Mouse (Mus musculus) embryonic facial prominence, embryonic 10.5 days (tissue): ENCODE measurements around the gene Polr2a. TPM values are rescaled to one million over a fixed set of nuclear protein-coding genes. Genes with fewer than 3 reads are reported as not detected.

Experiments used
- DNase-seq: peaks from one replicate; pipeline ENCODE4 v3.0.0-alpha.2; 2017; ENCODE audit warnings: low spot score
- H3K27ac ChIP-seq: fragments of 300-500 bp; sonication (generic); replicated peaks from 2 replicates; pipeline ENCODE4 v1.5.1; 2016; ENCODE audit warnings: mild to moderate bottlenecking
- H3K27me3 ChIP-seq: fragments of 300-500 bp; sonication (generic); replicated peaks from 2 replicates; pipeline ENCODE4 v1.6.1; 2016; ENCODE audit warnings: low read depth, mild to moderate bottlenecking; ENCODE audit not compliant: poor library complexity, severe bottlenecking
- H3K36me3 ChIP-seq: fragments of 300-500 bp; sonication (generic); replicated peaks from 2 replicates; pipeline ENCODE4 v1.6.1; 2016; ENCODE audit warnings: mild to moderate bottlenecking, moderate library complexity
- H3K4me1 ChIP-seq: fragments of 300-500 bp; sonication (generic); 2 replicates; pipeline ENCODE4 v1.6.1; 2016
- H3K4me3 ChIP-seq: fragments of 300-500 bp; sonication (generic); 2 replicates; pipeline ENCODE4 v1.5.1; 2016; ENCODE audit warnings: mild to moderate bottlenecking, moderate library complexity
- H3K9me3 ChIP-seq: fragments of 300-500 bp; sonication (generic); 2 replicates; pipeline ENCODE4 v1.6.1; 2016; ENCODE audit warnings: mild to moderate bottlenecking
- WGBS: fragments of 180-500 bp; shearing (Covaris S2); methylation state at CpG from one replicate; pipeline ENCODE4 v1.1.7; 2016; 5-methylcytosine and 5-hydroxymethylcytosine counted together
- polyA plus RNA-seq: library from polyadenylated mRNA; unstranded; fragments of >200 nt; fragmentation: Nextera tagmentation; extraction: Ambion mirVana; gene quantifications from 2 replicates; pipeline ENCODE4 v1.2.1, GENCODE M21; 2016

The Polr2a gene
- polyA plus RNA-seq, 1 experiment from 2014 or later: 31.3 TPM

GRCm38 (mm10) chr11:69777504-69778257 lies 19.2 kb upstream of the Polr2a start:
- WGBS: 67% methylated on average over 26 of the region's 26 CpGs
- H3K4me3 ChIP-seq: peak overlapping the region; percentile 17; the same call in 1 of the 2 replicates
- H3K27ac ChIP-seq: no peak overlapping the region
- H3K36me3 ChIP-seq: peaks cover 15% of the 10 kb centered on the region; the same call in 1 of the 2 replicates
- H3K27me3 ChIP-seq: peaks cover 61% of the 10 kb centered on the region
- no peaks in the 10 kb centered on the region for H3K9me3 ChIP-seq
- no peak for DNase-seq
- H3K4me1 ChIP-seq: peaks cover 20% of the 10 kb centered on the region

GRCm38 (mm10) chr11:69776488-69776887 lies 18.1 kb upstream of the Polr2a start:
- Histone ChIP-seq H3K9me3 (no peaks in the 10 kb centered on the region), H3K27ac (no peak overlapping the region)
- 82% methylated on average over 20 of the region's 20 CpGs for WGBS

GRCm38 (mm10) chr11:69775716-69776115 lies 17.3 kb upstream of the Polr2a start:
- 73% methylated on average over 10 of the region's 10 CpGs for WGBS
- H3K4me1 ChIP-seq: peaks cover 20% of the 10 kb centered on the region
- peaks cover 50% of the 10 kb centered on the region for H3K27me3 ChIP-seq

More at GRCm38 (mm10) chr11:69776488-69776887, 18.1 kb upstream of the Polr2a start:
- Histone ChIP-seq H3K4me3 (no peak overlapping the region), H3K27me3 (peaks cover 50% of the 10 kb centered on the region), H3K4me1 (peaks cover 20% of the 10 kb centered on the region), H3K36me3 (peaks cover 15% of the 10 kb centered on the region; the same call in 1 of the 2 replicates)
- DNase-seq: no peak

GRCm38 (mm10) chr11:69774961-69775360 lies 16.5 kb upstream of the Polr2a start:
- Histone ChIP-seq H3K4me1 (peaks cover 20% of the 10 kb centered on the region), H3K27ac (no peak overlapping the region), H3K36me3 (peaks cover 15% of the 10 kb centered on the region; the same call in 1 of the 2 replicates), H3K27me3 (peaks cover 48% of the 10 kb centered on the region), H3K9me3 (no peaks in the 10 kb centered on the region), H3K4me3 (no peak overlapping the region)
- DNase-seq: no peak
- WGBS: 53% methylated on average over 5 of the region's 5 CpGs

More at GRCm38 (mm10) chr11:69775716-69776115, 17.3 kb upstream of the Polr2a start:
- H3K4me3 ChIP-seq: no peak overlapping the region
- peaks cover 15% of the 10 kb centered on the region; the same call in 1 of the 2 replicates for H3K36me3 ChIP-seq
- no peak overlapping the region for H3K27ac ChIP-seq
- no peak for DNase-seq
- no peaks in the 10 kb centered on the region for H3K9me3 ChIP-seq

- Histone ChIP-seq H3K9me3 (no peaks in the 10 kb centered on the region), H3K27ac (no peak overlapping the region), H3K36me3 (no peaks in the 10 kb centered on the region), H3K4me1 (peaks cover 32% of the 10 kb centered on the region), H3K4me3 (peak overlapping the region; percentile 89; the same call in 1 of the 2 replicates), H3K27me3 (peaks cover 14% of the 10 kb centered on the region)
- DNase-seq: no peak
- 65% methylated on average over 4 of the region's 4 CpGs for WGBS
These were observed 9.1 kb upstream of the Polr2a start for GRCm38 (mm10) chr11:69767625-69767909.

- Histone ChIP-seq H3K36me3 (no peaks in the 10 kb centered on the region), H3K27me3 (peaks cover 14% of the 10 kb centered on the region), H3K4me1 (peaks cover 32% of the 10 kb centered on the region), H3K9me3 (no peaks in the 10 kb centered on the region), H3K27ac (no peak overlapping the region), H3K4me3 (peak overlapping the region; percentile 89)
- 63% methylated on average over 13 of the region's 13 CpGs for WGBS
- DNase-seq: no peak
These were observed 8.6 kb upstream of the Polr2a start for GRCm38 (mm10) chr11:69766872-69767624.

- WGBS: under 1% methylated on average over 37 of the region's 37 CpGs
- Histone ChIP-seq H3K4me1 (peaks cover 32% of the 10 kb centered on the region), H3K4me3 (peak overlapping the region; percentile 89), H3K27me3 (peaks cover 14% of the 10 kb centered on the region), H3K27ac (peak overlapping the region; percentile 93), H3K36me3 (no peaks in the 10 kb centered on the region), H3K9me3 (no peaks in the 10 kb centered on the region)
- DNase-seq: peak; percentile 72
These were observed 7.7 kb upstream of the Polr2a start for GRCm38 (mm10) chr11:69766126-69766609.

GRCm38 (mm10) chr11:69765221-69766125 lies 7.0 kb upstream of the Polr2a start, which contains the start of gene Zbtb4:
TSS of gene Zbtb4 (plus strand) at chr11:69765912.
- 20% methylated on average over 45 of the region's 55 CpGs for WGBS
- H3K27me3 ChIP-seq: peaks cover 18% of the 10 kb centered on the region
- peak within 1 kb of the TSS; percentile 89 for H3K4me3 ChIP-seq
- H3K36me3 ChIP-seq: no peaks in the 10 kb centered on the region
- H3K27ac ChIP-seq: peak within 1 kb of the TSS; percentile 93
- no peaks in the 10 kb centered on the region for H3K9me3 ChIP-seq
- H3K4me1 ChIP-seq: peaks cover 37% of the 10 kb centered on the region
- peak; percentile 62 for DNase-seq

GRCm38 (mm10) chr11:69763551-69763950 lies 5.1 kb upstream of the Polr2a start:
- no peak for DNase-seq
- Histone ChIP-seq H3K4me3 (no peak overlapping the region), H3K27ac (no peak overlapping the region), H3K36me3 (no peaks in the 10 kb centered on the region), H3K9me3 (no peaks in the 10 kb centered on the region), H3K4me1 (peaks cover 49% of the 10 kb centered on the region), H3K27me3 (peaks cover 18% of the 10 kb centered on the region)
- WGBS: 59% methylated on average over 7 of the region's 7 CpGs

GRCm38 (mm10) chr11:69761868-69762267 lies 3.4 kb upstream of the Polr2a start, which contains the start of gene Slc35g3:
TSS of gene Slc35g3 (minus strand) at chr11:69761968.
- Histone ChIP-seq H3K9me3 (no peaks in the 10 kb centered on the region), H3K4me1 (peaks cover 44% of the 10 kb centered on the region), H3K27me3 (peaks cover 4% of the 10 kb centered on the region; the same call in 1 of the 2 replicates), H3K4me3 (peak within 1 kb of the TSS; percentile 20; the same call in 1 of the 2 replicates), H3K27ac (peak within 1 kb of the TSS; percentile 95; the same call in 1 of the 2 replicates), H3K36me3 (no peaks in the 10 kb centered on the region)
- WGBS: 91% methylated on average over 1 of the region's 1 CpGs
- no peak for DNase-seq

- peaks cover 44% of the 10 kb centered on the region for H3K4me1 ChIP-seq
- peak overlapping the region; percentile 20; the same call in 1 of the 2 replicates for H3K4me3 ChIP-seq
- H3K27me3 ChIP-seq: peaks cover 4% of the 10 kb centered on the region; the same call in 1 of the 2 replicates
- H3K36me3 ChIP-seq: peaks cover 5% of the 10 kb centered on the region; the same call in 1 of the 2 replicates
- H3K9me3 ChIP-seq: no peaks in the 10 kb centered on the region
- 92% methylated on average over 7 of the region's 7 CpGs for WGBS
- no peak for DNase-seq
- peak overlapping the region; percentile 95; the same call in 1 of the 2 replicates for H3K27ac ChIP-seq
These were observed 2.4 kb upstream of the Polr2a start for GRCm38 (mm10) chr11:69760901-69761200.
